Mouse (Mus musculus) midbrain, embryonic 10.5 days (tissue): ENCODE data around the gene Mef2d. TPM values are rescaled to one million over a fixed set of nuclear protein-coding genes. Genes with fewer than 3 reads are reported as not detected.

ENCODE experiments used
- DNase-seq: peaks from one replicate; pipeline ENCODE4 v3.0.0-alpha.2; 2017; ENCODE audit warnings: low spot score
- H3K27ac ChIP-seq: fragments of 300-500 bp; sonication (generic); replicated peaks from 2 replicates; pipeline ENCODE4 v1.5.1; 2016; ENCODE audit warnings: mild to moderate bottlenecking
- H3K27me3 ChIP-seq: fragments of 300-500 bp; sonication (generic); 2 replicates; pipeline ENCODE4 v1.6.1; 2016; ENCODE audit warnings: low read depth, mild to moderate bottlenecking; ENCODE audit not compliant: poor library complexity, severe bottlenecking
- H3K36me3 ChIP-seq: fragments of 300-500 bp; sonication (generic); 2 replicates; pipeline ENCODE4 v1.6.1; 2016; ENCODE audit warnings: mild to moderate bottlenecking, moderate library complexity
- H3K4me1 ChIP-seq: fragments of 300-500 bp; sonication (generic); 2 replicates; pipeline ENCODE4 v1.6.1; 2016
- H3K4me3 ChIP-seq: fragments of 300-500 bp; sonication (generic); 2 replicates; pipeline ENCODE4 v1.5.1; 2016; ENCODE audit warnings: mild to moderate bottlenecking, moderate library complexity
- H3K9me3 ChIP-seq: fragments of 300-500 bp; sonication (generic); replicated peaks from 2 replicates; pipeline ENCODE4 v1.6.1; 2016; ENCODE audit warnings: mild to moderate bottlenecking
- WGBS: fragments of 180-500 bp; shearing (Covaris S2); methylation state at CpG from one replicate; pipeline ENCODE4 v1.1.7; 2016; 5-methylcytosine and 5-hydroxymethylcytosine counted together
- polyA plus RNA-seq: library from polyadenylated mRNA; unstranded; fragments of >200 nt; fragmentation: Nextera tagmentation; extraction: Ambion mirVana; gene quantifications from 2 replicates; pipeline ENCODE4 v1.2.1, GENCODE M21; 2016

Mef2d gene
- polyA plus RNA-seq, 1 experiment from 2014 or later = 8.2 TPM

DNA sequence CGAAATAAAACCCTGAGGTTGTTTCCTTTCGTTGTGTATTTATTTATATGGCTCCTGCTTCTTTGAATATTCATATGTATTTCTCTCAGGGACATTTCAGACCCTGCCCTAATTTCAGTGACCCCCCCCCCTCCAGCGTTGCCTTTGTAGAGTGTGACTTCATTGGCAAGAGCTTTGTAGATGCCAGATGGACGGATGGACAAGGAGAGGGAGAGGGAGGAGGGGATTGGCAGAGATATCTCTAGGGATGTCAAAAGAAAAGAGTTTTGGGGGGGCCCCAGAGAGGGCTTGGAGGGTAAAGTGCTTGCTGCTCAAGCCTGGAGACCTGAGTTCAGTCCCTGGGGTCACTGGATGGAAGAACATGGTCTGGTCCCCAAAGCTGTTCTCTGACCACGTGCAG is 61.3 kb downstream of the Mef2d start:
- H3K36me3 ChIP-seq = no peaks in the 10 kb centered on the region
- no peak overlapping the region for H3K4me3 ChIP-seq
- 7% methylated on average over 5 of the region's 5 CpGs for WGBS
- peaks cover 100% of the 10 kb centered on the region for H3K27me3 ChIP-seq
- peaks cover 63% of the 10 kb centered on the region for H3K4me1 ChIP-seq
- H3K27ac ChIP-seq = no peak overlapping the region; the same call in 1 of the 2 replicates
- no peaks in the 10 kb centered on the region for H3K9me3 ChIP-seq
- DNase-seq = no peak

DNA sequence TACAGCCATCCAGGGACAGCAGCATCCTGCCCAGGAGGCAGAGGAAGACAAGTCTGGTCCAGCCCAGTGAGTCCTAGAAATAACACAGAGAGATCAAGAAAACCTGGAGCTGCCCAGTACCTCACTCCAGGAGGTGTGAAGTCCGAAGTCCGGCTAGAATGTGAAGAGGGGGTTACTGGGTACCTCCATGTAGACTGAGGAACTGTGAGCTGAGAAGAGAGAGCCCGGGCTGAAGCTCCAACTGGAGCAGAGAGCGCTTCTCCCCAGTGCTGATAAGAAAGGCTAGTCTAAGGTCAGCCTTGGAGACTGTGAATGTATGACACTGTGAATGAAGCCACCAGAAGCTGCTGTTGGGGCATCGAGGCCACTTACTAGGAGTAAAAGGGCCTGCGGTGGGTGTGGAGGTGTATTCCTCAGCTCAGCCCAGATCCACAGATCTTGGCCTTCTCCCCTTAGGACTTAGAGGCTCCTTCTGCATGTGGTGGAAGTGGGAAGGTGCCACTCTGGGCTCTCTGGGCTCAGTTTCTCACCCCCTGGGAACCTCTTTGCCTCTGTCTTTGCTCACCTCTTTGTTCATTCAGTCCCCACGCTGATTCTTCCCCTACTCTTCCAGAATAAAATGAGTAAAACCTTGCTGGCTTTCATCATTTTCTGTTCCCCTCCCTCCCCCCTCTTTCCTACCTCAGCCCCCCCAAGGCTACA is 62.0 kb downstream of the Mef2d start:
- H3K27ac ChIP-seq = no peak overlapping the region; the same call in 1 of the 2 replicates
- no peaks in the 10 kb centered on the region for H3K36me3 ChIP-seq
- peaks cover 59% of the 10 kb centered on the region for H3K4me1 ChIP-seq
- no peak for DNase-seq
- H3K9me3 ChIP-seq = no peaks in the 10 kb centered on the region
- peaks cover 100% of the 10 kb centered on the region for H3K27me3 ChIP-seq
- 4% methylated on average over 7 of the region's 7 CpGs for WGBS
- no peak overlapping the region for H3K4me3 ChIP-seq

DNA sequence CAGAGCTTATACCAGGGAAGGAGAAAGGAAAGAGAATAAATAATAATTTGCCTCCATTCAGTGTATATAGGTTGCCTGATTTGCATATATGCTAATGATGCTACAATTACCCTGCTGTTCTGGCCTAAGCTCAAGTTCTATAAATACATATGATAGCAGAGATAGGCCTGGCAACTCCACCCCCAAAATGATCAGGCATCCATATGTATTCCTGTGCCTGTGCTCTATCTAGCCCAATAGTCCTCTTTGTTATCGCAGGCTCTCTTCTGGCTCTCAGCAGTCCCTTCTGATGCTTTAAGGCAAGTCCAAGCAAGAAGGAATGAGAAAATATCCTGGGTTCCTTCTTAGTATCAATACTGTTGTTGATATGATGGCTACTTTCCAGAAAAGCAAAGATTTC is 62.6 kb downstream of the Mef2d start:
- Histone ChIP-seq H3K27me3 (peaks cover 100% of the 10 kb centered on the region), H3K27ac (no peak overlapping the region; the same call in 1 of the 2 replicates), H3K36me3 (no peaks in the 10 kb centered on the region), H3K9me3 (no peaks in the 10 kb centered on the region), H3K4me3 (no peak overlapping the region), H3K4me1 (peaks cover 65% of the 10 kb centered on the region)
- 12% methylated on average over 1 of the region's 1 CpGs for WGBS
- DNase-seq = no peak

DNA sequence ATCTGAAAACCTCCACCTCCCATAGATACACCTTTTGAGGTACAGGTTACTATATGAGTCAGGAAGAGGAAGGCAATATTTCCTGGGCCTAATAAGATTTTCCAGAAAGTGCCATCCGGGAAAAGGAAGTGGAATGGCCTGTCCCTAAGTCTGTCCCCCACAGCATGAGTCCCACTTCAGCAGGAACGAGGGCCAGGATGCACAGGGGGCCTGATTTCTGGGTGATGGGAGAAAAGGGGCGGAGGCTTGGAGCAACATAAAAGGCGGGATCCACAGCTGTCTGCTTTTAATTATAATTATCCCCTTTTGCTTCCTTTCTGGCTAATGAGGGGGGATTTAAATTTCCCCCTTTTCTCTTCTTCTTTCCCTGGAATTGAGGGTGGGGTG is 63.0 kb downstream of the Mef2d start:
- H3K27ac ChIP-seq = no peak overlapping the region; the same call in 1 of the 2 replicates

DNA sequence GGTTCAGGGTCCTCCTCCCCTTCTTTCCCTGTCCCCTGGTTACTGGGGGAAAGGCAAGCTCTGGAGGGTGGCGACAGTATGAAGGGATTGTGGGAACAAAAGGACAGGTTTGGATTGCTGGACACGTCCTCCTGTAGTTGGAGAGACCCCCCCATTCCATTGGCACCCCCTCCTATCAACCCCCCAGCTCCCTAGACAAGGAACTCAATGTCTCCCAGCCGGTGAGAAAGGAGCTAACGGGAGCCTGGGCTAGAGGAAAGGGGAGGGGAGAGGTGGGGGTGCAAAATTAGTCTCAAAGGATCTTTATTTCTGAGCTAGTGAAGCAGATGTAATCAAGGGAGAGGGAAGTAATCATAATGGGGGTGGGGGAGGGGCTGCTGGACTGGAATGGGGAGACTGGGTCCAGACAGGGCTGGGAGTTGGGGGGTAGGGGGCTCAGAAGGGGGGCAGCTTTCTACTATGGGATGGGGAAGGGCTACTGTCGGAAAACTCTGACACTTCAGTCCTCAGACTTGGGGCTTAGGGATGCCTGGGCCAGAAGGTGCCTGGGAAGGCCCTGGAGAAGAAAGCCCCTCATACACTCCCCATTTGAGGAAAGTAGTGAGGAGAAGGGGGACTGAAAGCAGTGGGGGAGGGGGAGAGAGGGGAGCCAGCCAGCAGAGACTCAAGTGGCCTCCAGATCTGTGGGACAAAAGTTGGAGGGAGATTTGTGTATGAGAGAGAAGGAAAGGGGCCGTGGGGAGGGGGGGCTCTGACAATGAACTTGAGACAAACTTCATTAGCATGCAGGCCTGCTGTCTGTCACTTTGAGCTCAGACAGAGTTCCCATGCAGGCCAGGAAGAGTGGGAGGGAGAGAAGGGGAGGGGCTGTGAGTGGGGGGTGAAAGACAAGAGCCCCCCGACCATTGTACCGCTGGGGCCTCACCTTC is 63.7 kb downstream of the Mef2d start:
- Histone ChIP-seq H3K4me1 (peaks cover 64% of the 10 kb centered on the region), H3K27ac (no peak overlapping the region; the same call in 1 of the 2 replicates), H3K4me3 (peak overlapping the region; percentile 47; the same call in 1 of the 2 replicates), H3K27me3 (peaks cover 100% of the 10 kb centered on the region), H3K9me3 (no peaks in the 10 kb centered on the region), H3K36me3 (no peaks in the 10 kb centered on the region)
- 1% methylated on average over 8 of the region's 8 CpGs for WGBS
- no peak for DNase-seq

More for the DNA sequence above, 63.0 kb downstream of the Mef2d start:
- Histone ChIP-seq H3K27me3 (peaks cover 100% of the 10 kb centered on the region), H3K9me3 (no peaks in the 10 kb centered on the region), H3K36me3 (no peaks in the 10 kb centered on the region), H3K4me3 (no peak overlapping the region; the same call in 1 of the 2 replicates), H3K4me1 (peaks cover 67% of the 10 kb centered on the region)
- WGBS = 2% methylated on average over 4 of the region's 4 CpGs
- no peak for DNase-seq

DNA sequence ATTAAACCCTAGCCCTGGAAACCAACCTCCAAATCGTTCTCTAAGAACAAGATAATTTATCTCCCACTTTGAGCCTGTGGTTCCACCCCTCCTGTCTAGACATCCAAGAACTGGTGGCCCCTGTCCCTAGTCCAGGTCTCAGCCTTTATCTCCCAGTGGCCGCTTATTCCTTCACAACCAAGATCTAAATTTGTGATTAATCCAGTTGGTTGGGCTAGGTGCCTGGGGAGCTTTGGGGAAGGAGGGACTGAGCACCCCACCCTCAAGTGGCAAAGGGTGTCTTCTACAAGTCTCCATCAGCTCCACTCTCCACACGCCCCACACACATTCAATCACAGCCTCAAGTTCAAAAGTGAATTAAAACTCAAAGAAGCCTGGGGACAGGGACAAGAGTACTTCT is 64.3 kb downstream of the Mef2d start:
- 3% methylated on average over 3 of the region's 3 CpGs for WGBS
- H3K4me1 ChIP-seq = peaks cover 62% of the 10 kb centered on the region
- no peak for DNase-seq
- H3K36me3 ChIP-seq = no peaks in the 10 kb centered on the region
- H3K9me3 ChIP-seq = no peaks in the 10 kb centered on the region
- peaks cover 100% of the 10 kb centered on the region for H3K27me3 ChIP-seq
- peak overlapping the region; percentile 47; the same call in 1 of the 2 replicates for H3K4me3 ChIP-seq
- no peak overlapping the region; the same call in 1 of the 2 replicates for H3K27ac ChIP-seq

DNA sequence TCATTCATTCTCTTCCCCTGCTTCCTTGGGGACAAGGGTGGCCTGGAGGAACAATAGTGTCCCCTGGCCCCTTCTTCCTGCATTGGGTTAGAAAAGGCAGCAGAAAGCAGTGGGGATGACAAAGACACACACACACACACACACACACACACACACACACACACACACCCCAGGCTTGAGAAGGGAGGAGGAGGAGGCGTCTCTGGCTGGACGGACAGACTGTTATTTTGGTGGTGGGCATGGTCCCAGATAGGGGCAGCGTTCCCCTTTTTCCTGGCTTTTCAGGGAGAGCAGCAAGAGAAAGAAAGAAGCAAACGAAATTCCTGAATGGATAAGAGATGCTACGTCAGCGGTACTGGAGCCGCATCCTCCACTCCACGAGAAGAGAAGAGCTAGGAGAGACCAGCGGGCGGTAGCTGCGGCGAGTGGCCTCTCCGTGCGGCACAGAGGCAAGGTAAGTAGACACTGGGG is 64.8 kb downstream of the Mef2d start:
- no peak for DNase-seq
- no peaks in the 10 kb centered on the region for H3K36me3 ChIP-seq
- peaks cover 62% of the 10 kb centered on the region for H3K4me1 ChIP-seq
- H3K4me3 ChIP-seq = peak overlapping the region; percentile 47
- H3K27me3 ChIP-seq = peaks cover 100% of the 10 kb centered on the region
- 1% methylated on average over 14 of the region's 14 CpGs for WGBS
- no peak overlapping the region; the same call in 1 of the 2 replicates for H3K27ac ChIP-seq
- no peaks in the 10 kb centered on the region for H3K9me3 ChIP-seq

DNA sequence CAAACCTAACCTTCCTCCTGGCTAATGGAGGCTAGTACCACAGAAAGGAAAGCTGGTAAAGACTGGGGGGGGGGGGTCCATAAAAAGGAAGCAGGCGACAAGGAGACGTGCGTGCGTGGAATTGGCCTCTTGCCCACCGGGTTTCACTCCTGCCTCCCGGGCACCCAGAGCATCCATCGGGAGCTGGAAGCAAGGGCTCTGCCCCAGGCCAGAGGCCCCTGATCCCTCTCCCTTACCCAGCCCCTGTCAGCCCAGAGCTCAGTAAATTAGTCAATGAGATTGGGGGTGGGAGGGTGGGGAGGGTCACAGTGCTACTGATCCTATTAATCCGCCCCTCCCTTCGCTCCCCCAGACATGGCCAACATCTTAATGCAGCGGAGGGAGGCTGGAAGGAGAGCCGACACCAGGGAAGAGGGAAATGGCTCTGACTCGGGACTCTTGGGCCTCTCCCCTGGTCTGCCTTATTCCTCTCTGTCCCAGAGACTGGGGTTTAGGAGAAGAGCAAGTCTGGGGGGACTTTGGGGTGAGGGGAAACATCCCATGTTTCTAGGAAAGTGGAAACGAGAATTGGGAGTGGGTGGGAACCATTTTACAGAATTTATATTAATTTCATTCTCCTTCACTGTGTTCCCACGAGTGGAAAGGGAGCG is 65.4 kb downstream of the Mef2d start:
- Histone ChIP-seq H3K27ac (no peak overlapping the region; the same call in 1 of the 2 replicates), H3K36me3 (no peaks in the 10 kb centered on the region), H3K4me1 (peaks cover 62% of the 10 kb centered on the region), H3K4me3 (peak overlapping the region; percentile 47), H3K9me3 (no peaks in the 10 kb centered on the region), H3K27me3 (peaks cover 100% of the 10 kb centered on the region)
- 2% methylated on average over 15 of the region's 15 CpGs for WGBS
- DNase-seq = no peak

DNA sequence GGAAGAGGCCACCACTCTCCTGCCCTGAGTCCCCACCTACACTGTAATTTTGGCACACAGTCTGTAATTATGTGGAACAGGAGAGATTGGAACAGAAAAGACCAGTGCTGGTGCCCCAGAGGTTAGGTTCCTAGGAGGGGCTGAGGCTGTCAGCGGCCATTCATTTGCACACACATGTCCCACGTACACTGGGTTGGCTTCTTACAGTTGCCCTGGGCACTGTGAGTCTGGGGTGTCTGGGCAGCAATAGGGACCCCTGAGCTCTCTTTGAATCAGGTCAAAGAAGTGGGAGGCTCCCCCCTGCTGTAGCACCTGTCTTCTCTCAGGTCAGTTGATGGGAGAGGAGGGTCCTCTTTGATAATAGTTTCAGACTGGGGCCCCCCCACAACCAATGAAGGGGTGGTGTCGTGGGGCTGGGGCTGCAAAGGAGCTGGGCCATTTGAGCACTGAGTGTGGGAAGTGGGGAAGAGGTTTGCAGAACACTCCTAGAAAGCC is 66.1 kb downstream of the Mef2d start:
- 2% methylated on average over 3 of the region's 3 CpGs for WGBS
- DNase-seq = no peak
- no peak overlapping the region; the same call in 1 of the 2 replicates for H3K27ac ChIP-seq
- H3K4me1 ChIP-seq = peaks cover 59% of the 10 kb centered on the region
- peak overlapping the region; percentile 47; the same call in 1 of the 2 replicates for H3K4me3 ChIP-seq
- no peaks in the 10 kb centered on the region for H3K36me3 ChIP-seq
- peaks cover 100% of the 10 kb centered on the region for H3K27me3 ChIP-seq
- H3K9me3 ChIP-seq = no peaks in the 10 kb centered on the region

DNA sequence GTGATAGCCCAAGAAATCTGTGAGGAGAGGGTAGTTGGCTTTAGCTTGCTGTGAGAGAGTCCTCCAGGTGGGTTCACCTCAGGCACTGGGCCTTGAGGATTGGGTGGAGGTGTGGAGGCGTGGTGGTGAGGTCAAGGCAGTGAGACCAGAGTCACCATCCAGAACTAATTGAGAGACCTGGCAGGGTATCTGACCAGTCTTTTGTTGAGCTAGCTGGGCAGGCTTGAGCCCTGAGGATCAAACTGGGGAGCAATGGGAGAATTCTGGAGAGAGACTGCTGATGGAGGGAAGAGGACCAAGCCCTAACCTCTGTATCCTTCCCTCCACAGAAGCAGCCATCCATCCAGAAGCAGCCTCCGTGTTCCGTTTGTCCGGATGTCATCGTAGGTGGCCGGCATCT is 67.1 kb downstream of the Mef2d start:
- no peaks in the 10 kb centered on the region for H3K9me3 ChIP-seq
- peaks cover 63% of the 10 kb centered on the region for H3K4me1 ChIP-seq
- peaks cover 100% of the 10 kb centered on the region for H3K27me3 ChIP-seq
- H3K4me3 ChIP-seq = peak overlapping the region; percentile 47; the same call in 1 of the 2 replicates
- no peaks in the 10 kb centered on the region for H3K36me3 ChIP-seq
- DNase-seq = no peak
- no peak overlapping the region; the same call in 1 of the 2 replicates for H3K27ac ChIP-seq
- WGBS = under 1% methylated on average over 6 of the region's 6 CpGs

DNA sequence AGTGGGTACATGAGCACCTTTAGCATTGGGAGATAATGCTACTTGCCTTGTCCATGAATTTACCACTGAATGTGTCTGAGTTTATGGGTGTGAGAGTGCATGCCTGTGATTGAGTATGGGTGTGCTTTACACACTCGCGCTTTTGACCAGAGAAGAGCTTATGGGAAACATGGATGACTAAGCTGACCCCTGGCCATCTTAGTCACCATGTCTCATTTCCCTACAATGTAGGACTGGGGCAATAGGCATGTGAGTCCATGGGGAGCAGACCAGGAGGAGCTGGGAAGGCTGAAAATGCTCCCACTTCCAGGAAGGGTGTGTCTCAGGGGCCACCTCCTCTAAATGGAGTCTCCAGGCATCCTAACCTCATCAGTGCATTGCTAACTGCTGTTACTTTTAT is 67.9 kb downstream of the Mef2d start:
- Histone ChIP-seq H3K27ac (no peak overlapping the region), H3K4me3 (peak overlapping the region; percentile 47; the same call in 1 of the 2 replicates), H3K4me1 (peaks cover 64% of the 10 kb centered on the region), H3K9me3 (no peaks in the 10 kb centered on the region), H3K36me3 (0 out of 2 replicates have a peak, but pooled peaks cover 3% of the 10 kb centered on the region), H3K27me3 (peaks cover 100% of the 10 kb centered on the region)
- WGBS = 11% methylated on average over 2 of the region's 2 CpGs
- no peak for DNase-seq

DNA sequence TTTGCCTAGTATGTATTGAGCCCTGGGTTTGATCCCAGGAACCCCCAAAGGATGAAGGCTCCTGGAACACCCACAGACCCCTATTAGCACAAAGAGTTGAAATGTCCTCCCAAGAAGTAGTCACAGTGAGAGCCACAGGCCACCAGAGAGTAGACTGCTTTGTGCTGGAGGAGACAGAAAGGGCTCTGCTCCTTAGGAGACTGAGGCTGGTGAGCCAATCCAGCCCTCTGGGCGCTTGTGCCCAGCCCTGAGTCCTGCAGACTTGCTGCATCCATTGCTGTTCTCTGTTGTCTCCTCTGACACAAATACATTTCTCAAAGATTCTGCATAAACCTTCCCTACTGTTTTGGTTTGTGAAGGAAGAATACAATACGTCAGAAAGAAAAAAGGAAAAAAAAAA is 68.7 kb downstream of the Mef2d start:
- peaks cover 64% of the 10 kb centered on the region for H3K4me1 ChIP-seq
- no peak overlapping the region for H3K27ac ChIP-seq
- H3K36me3 ChIP-seq = 0 out of 2 replicates have a peak, but pooled peaks cover 3% of the 10 kb centered on the region
- H3K4me3 ChIP-seq = no peak overlapping the region
- WGBS = 9% methylated on average over 2 of the region's 2 CpGs
- no peaks in the 10 kb centered on the region for H3K9me3 ChIP-seq
- DNase-seq = no peak
- H3K27me3 ChIP-seq = peaks cover 100% of the 10 kb centered on the region
